Comparison of ENCODE assay signal across 8 mouse cellular contexts in the genomic region with DNA sequence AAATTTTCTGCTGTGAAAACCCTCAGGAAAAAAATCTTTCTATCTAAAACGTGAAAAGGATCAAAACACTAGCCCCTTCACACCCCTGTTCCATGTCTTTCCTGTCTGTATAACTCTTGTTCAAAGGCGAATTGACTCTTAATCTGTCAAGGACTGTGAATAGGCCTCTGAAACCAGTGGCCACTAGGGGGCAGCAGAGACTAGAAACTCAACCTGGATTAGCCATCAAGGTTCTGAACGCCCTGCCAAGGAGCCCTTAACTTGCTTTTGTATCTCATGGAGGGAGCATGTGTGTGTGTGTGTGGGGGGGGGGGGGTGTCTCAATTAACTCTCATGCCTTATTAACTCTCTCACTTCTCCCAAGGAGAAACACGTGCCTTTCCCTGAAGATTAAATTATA.
DNase-seq lines count a peak whose midpoint lies in the region.

No protein-coding gene starts in this region.

- peak; percentile 89 for DNase-seq in B cell, adult 2 months
- DNase-seq in R1 (ENCODE audit: low read depth, low spot score), result peak; percentile 86
- peak; percentile 62 for DNase-seq in cerebellum, adult 9-11 months
- peak; percentile 69 to 92 for DNase-seq in frontal cortex, postnatal 14 days (ENCODE audit: low spot score in 2 of 2)
- peak; percentile 76 to 93 for DNase-seq in kidney, postnatal 36 days
- peak; percentile 59 to 73 for DNase-seq in lung, adult 18-20 months
- peak; percentile 78 to 79 for DNase-seq in right cerebral cortex, postnatal 36 days (ENCODE audit: low spot score in 2 of 2)
- peak; percentile 48 to 86 for DNase-seq in urinary bladder, postnatal 4 days (ENCODE audit: low spot score in 2 of 2)

Comparison
In these comparisons a context has a peak if more than half of its experiments do, and no peak if none do; other contexts are left out.
1. Peak in every context shown above with its lines: DNase-seq.